Comparison of ENCODE assay signal across 27 mouse cellular contexts in the genomic region with DNA sequence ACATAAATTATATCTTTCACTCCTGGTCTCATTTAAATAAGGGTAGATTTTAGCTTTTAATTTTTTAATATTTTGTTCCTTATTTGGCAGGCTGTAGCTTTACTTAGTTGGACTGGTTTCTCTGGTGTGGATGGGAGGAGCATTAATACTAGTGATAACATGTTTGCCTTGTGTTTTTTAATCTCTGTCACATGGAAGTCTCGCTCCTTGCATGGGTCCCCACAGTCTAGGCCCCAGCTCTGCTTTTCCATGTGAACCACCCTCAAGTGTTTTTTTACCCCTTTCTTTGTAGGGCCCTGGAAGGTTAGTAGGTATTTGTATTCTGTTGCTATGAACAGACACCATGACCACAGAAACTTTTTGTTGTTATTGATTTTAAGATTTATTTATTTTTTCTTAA.
DNase-seq lines count a peak whose midpoint lies in the region; ATAC-seq and TF ChIP-seq lines count a peak whose summit lies in the region.
"Had no signal": no experiment of that assay in that cellular context is flagged by ENCODE, and none has a peak within 500 bp of the region (broad histone marks: within the 10 kb centered on the region; RNA-seq: fewer than 3 reads in every experiment).

No protein-coding gene starts in this region.

- no peak overlapping the region for H3K9ac ChIP-seq in liver, postnatal 0 days (replicated peaks)
- H3K9ac ChIP-seq in liver, embryonic 13.5 days, result no peak overlapping the region
- H3K9ac ChIP-seq in liver, embryonic 16.5 days (ENCODE audit: low read depth, low read length), result no peak overlapping the region
- H3K9ac ChIP-seq: embryonic facial prominence, embryonic 12.5 days; embryonic facial prominence, embryonic 15.5 days; forebrain, postnatal 0 days; heart, embryonic 12.5 days; heart, embryonic 15.5 days; hindbrain, embryonic 14.5 days had no signal

- no peaks in the 10 kb centered on the region for H3K27me3 ChIP-seq in liver, postnatal 0 days (ENCODE audit: insufficient read depth, low read length)
- H3K27me3 ChIP-seq in liver, embryonic 13.5 days, result no peaks in the 10 kb centered on the region
- no peaks in the 10 kb centered on the region for H3K27me3 ChIP-seq in liver, embryonic 16.5 days (ENCODE audit: control insufficient read depth, insufficient read depth, low read depth, low read length)
- H3K27me3 ChIP-seq: embryonic facial prominence, embryonic 12.5 days; embryonic facial prominence, embryonic 15.5 days; heart, embryonic 12.5 days; heart, embryonic 15.5 days; Patski had no signal

- H3K4me2 ChIP-seq in liver, postnatal 0 days (ENCODE audit: low read depth, low read length), result no peak overlapping the region
- peak overlapping the region; percentile 29; the same call in 1 of the 2 replicates for H3K4me2 ChIP-seq in liver, embryonic 13.5 days
- 0 out of 2 replicates have a peak overlapping the region, but pooled peaks have one; percentile 7 for H3K4me2 ChIP-seq in liver, embryonic 16.5 days (ENCODE audit: low read depth, low read length)
- H3K4me2 ChIP-seq: embryonic facial prominence, embryonic 12.5 days; embryonic facial prominence, embryonic 15.5 days; heart, embryonic 12.5 days; heart, embryonic 15.5 days; hindbrain, embryonic 14.5 days had no signal

- no peak for TF ChIP-seq CTCF in liver, postnatal 0 days (IDR thresholded peaks at IDR 0.05; ENCODE audit: low read depth)

- H3K4me3 ChIP-seq in liver, postnatal 0 days (ENCODE audit: low read depth, low read length), result no peak overlapping the region
- no peak overlapping the region for H3K4me3 ChIP-seq in liver, embryonic 13.5 days (replicated peaks)
- no peak overlapping the region for H3K4me3 ChIP-seq in liver, embryonic 16.5 days (ENCODE audit: low read depth, low read length)
- H3K4me3 ChIP-seq: embryonic facial prominence, embryonic 12.5 days; embryonic facial prominence, embryonic 15.5 days; gastrocnemius, adult 2 months; heart, embryonic 12.5 days; heart, embryonic 15.5 days; hindbrain, embryonic 10.5 days had no signal

- 50% methylated on average over 1 of the region's 1 CpGs for WGBS in liver, postnatal 0 days (ENCODE audit: insufficient replicate concordance)
- WGBS in liver, embryonic 13.5 days (ENCODE audit: insufficient replicate concordance), result 28% methylated on average over 1 of the region's 1 CpGs
- WGBS in liver, embryonic 16.5 days (ENCODE audit: insufficient replicate concordance), result 21% methylated on average over 1 of the region's 1 CpGs

- no peak for TF ChIP-seq EP300 in liver, postnatal 0 days (IDR thresholded peaks at IDR 0.05; ENCODE audit: low read depth)

- ATAC-seq in liver, postnatal 0 days, result no peak
- no peak for ATAC-seq in liver, embryonic 13.5 days (ENCODE audit: low read depth)
- ATAC-seq in liver, embryonic 16.5 days (ENCODE audit: low read depth), result no peak
- ATAC-seq: forebrain, embryonic 14.5 days; forebrain, postnatal 0 days; hindbrain, postnatal 0 days; Patski had no signal

- H3K27ac ChIP-seq in liver, postnatal 0 days (ENCODE audit: low read depth), result no peak overlapping the region
- peak overlapping the region; percentile 97 for H3K27ac ChIP-seq in liver, embryonic 13.5 days
- no peak overlapping the region for H3K27ac ChIP-seq in liver, embryonic 16.5 days (ENCODE audit: low read length)
- H3K27ac ChIP-seq: embryonic facial prominence, embryonic 12.5 days; embryonic facial prominence, embryonic 15.5 days; gastrocnemius, adult 2 months; heart, embryonic 15.5 days; hindbrain, embryonic 10.5 days; hindbrain, embryonic 14.5 days; hindbrain, postnatal 0 days had no signal

- peak; percentile 32 for DNase-seq in liver
- DNase-seq in liver, postnatal 0 days, result no peak
- DNase-seq in liver, embryonic 13.5 days, result no peak
- no peak for DNase-seq in kidney, postnatal 25 days
- no peak for DNase-seq in left cerebral cortex, postnatal 36 days (ENCODE audit: low spot score in 2 of 2)
- DNase-seq: adrenal gland, postnatal 10 days; adrenal gland, postnatal 36 days; cerebellum, adult 11 months; cerebellum, adult 2 months; cerebellum, adult 9-11 months; cerebellum, postnatal 25 days; forebrain, postnatal 0 days; gastrocnemius, adult 2 months; gastrocnemius, postnatal 14 days; heart, adult 11 months; heart, postnatal 10 days; heart, postnatal 36 days had no signal

- intact Hi-C loops in left cerebral cortex, postnatal 36 days (cut with DNase I), result no loop called here

- peaks cover 9% of the 10 kb centered on the region for H3K36me3 ChIP-seq in liver, postnatal 0 days (replicated peaks; ENCODE audit: insufficient read depth, low read length)
- 0 out of 2 replicates have a peak, but pooled peaks cover 4% of the 10 kb centered on the region for H3K36me3 ChIP-seq in liver, embryonic 13.5 days
- H3K36me3 ChIP-seq in liver, embryonic 16.5 days (ENCODE audit: control insufficient read depth, insufficient read depth), result no peaks in the 10 kb centered on the region

- no peaks in the 10 kb centered on the region for H3K9me3 ChIP-seq in liver, postnatal 0 days (ENCODE audit: low read length)
- H3K9me3 ChIP-seq in liver, embryonic 13.5 days (replicated peaks), result no peaks in the 10 kb centered on the region
- H3K9me3 ChIP-seq in liver, embryonic 16.5 days (replicated peaks; ENCODE audit: control insufficient read depth, low read length), result no peaks in the 10 kb centered on the region
- H3K9me3 ChIP-seq: embryonic facial prominence, embryonic 12.5 days; embryonic facial prominence, embryonic 15.5 days; heart, embryonic 12.5 days; heart, embryonic 15.5 days; hindbrain, embryonic 10.5 days had no signal

- peaks cover 27% of the 10 kb centered on the region for H3K4me1 ChIP-seq in liver, postnatal 0 days (ENCODE audit: insufficient read depth)
- peaks cover 86% of the 10 kb centered on the region for H3K4me1 ChIP-seq in liver, embryonic 13.5 days (replicated peaks)
- peaks cover 54% of the 10 kb centered on the region for H3K4me1 ChIP-seq in liver, embryonic 16.5 days (ENCODE audit: control insufficient read depth, low read depth, low read length)
- H3K4me1 ChIP-seq: embryonic facial prominence, embryonic 15.5 days had no signal
